Mouse (Mus musculus): ENCODE data around the gene Col17a1. TPM values are rescaled to one million over a fixed set of nuclear protein-coding genes. Genes with fewer than 3 reads are reported as not detected.

The Col17a1 gene
- polyA plus RNA-seq, 1 experiment from 2014 or later = 0.20 TPM

DNA sequence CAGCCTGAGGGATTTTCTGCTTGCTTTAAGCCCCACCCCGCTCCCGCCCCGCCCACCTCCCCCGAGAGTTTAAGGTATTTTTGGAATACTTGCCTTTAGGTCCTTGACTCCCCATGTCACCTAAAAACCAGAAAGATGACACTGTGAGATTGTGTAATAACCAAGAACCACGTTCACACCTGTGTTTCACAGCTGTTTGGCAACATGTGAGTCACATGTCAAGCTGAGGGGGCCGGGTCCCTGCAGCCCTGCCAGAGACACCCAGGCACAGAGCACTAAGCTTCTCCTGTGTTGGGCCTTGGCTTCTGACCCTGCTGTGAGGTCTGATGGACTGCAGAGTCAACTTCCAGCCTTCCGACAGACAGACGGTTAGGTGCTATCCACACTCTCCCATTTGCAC is 24.3 kb downstream of the Col17a1 start:
- no peak overlapping the region for H3K4me3 ChIP-seq (replicated peaks)
- H3K9ac ChIP-seq = no peak overlapping the region
- WGBS (ENCODE audit: insufficient replicate concordance) = 54% methylated on average over 8 of the region's 8 CpGs
- no peak overlapping the region for H3K27ac ChIP-seq (replicated peaks)
- H3K36me3 ChIP-seq (replicated peaks) = no peaks in the 10 kb centered on the region
- no peaks in the 10 kb centered on the region for H3K9me3 ChIP-seq (replicated peaks)
- ATAC-seq (ENCODE audit: insufficient read depth) = no peak
- no peaks in the 10 kb centered on the region for H3K27me3 ChIP-seq
- H3K4me2 ChIP-seq = no peak overlapping the region
- H3K4me1 ChIP-seq (replicated peaks) = no peaks in the 10 kb centered on the region

DNA sequence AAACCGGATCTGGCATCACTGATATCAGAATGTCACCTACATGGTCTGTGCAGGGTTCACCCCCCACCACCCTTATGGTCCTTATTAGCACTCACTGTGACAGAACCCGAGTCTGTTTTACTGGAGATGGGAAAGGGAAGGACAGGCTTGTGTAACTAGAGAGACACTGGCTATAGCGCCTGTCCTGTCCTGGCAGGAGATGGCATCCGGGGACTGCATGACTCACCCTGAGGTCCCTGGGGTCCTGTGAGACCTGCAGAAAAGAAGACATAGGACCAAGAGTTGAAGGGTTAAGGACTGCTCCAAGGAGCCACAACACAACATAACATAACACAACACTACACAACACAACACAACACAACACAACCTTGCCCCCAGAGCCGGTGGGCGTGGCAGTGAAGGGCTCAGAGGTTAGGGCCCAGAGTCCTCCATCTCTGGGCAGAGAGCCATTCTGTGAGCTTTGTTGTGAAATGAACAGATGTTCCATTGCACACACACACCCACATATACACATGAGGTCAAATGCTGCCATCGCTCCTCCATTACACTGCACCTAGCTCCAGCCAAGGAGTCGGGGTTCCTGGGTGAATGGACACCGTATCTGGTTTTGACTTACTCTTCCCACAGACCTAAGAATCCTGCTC is 32.0 kb downstream of the Col17a1 start:
- WGBS (ENCODE audit: insufficient replicate concordance) = 72% methylated on average over 9 of the region's 9 CpGs
- H3K4me3 ChIP-seq (replicated peaks) = no peak overlapping the region
- H3K9ac ChIP-seq = no peak overlapping the region
- no peak for ATAC-seq (ENCODE audit: insufficient read depth)
- H3K27ac ChIP-seq (replicated peaks) = no peak overlapping the region
- H3K9me3 ChIP-seq (replicated peaks) = no peaks in the 10 kb centered on the region
- no peaks in the 10 kb centered on the region for H3K36me3 ChIP-seq (replicated peaks)
- no peaks in the 10 kb centered on the region for H3K4me1 ChIP-seq (replicated peaks)
- H3K4me2 ChIP-seq = no peak overlapping the region
- H3K27me3 ChIP-seq = no peaks in the 10 kb centered on the region

DNA sequence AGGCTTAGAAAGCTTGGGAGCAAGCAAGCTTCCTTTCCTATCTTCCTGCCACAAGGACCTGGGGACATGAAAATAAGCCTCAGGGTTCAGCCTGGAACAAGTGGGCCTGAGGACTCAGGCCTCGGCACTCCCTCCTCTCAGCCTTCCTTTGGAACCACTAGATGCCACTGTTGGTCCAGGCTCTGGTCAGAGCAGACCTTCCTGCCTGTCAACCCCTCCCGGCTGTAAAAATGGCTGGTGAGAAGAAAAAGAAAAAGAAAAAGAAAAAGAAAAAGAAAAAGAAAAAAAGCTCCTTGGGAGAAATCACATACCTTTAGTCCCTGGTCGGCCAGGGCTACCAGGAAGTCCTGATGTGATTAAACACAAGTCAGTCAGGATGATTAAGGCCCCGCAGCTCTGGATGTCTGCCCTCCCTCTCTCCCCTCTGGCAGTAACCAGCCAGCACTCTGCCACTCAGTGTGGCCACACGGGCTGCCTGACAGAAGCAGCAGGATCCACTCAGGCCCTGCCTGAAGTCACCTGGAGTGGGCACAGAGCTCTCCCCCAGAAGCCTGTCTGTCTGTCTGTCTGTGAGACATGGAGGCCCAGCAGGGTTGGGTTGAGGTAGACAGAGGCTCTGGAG is 32.9 kb downstream of the Col17a1 start:
- no peak for ATAC-seq (ENCODE audit: insufficient read depth)
- WGBS (ENCODE audit: insufficient replicate concordance) = 25% methylated on average over 5 of the region's 5 CpGs
- Histone ChIP-seq H3K27ac (replicated peaks) (no peak overlapping the region), H3K4me1 (replicated peaks) (no peaks in the 10 kb centered on the region), H3K36me3 (replicated peaks) (no peaks in the 10 kb centered on the region), H3K27me3 (no peaks in the 10 kb centered on the region), H3K9me3 (replicated peaks) (no peaks in the 10 kb centered on the region), H3K9ac (no peak overlapping the region), H3K4me2 (no peak overlapping the region), H3K4me3 (replicated peaks) (no peak overlapping the region)

DNA sequence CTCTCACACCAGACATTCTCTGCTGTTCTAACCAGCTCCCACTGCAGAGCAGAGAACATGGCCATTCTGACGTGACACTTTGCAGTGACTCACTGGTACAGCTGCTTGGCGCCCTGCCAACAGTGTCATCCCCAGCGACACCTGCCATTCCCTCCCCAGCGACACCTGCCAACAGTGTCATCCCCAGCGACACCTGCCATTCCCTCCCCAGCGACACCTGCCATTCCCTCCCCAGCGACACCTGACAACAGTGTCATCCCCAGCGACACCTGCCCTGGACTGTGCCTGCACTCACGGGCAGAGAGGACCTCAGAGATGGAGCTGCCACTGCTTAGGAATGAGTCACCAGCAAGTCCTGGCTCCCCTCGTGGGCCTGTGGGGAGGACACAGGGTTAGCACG is 37.0 kb downstream of the Col17a1 start:
- no peak for ATAC-seq (ENCODE audit: insufficient read depth)
- Histone ChIP-seq H3K9me3 (replicated peaks) (no peaks in the 10 kb centered on the region), H3K36me3 (replicated peaks) (no peaks in the 10 kb centered on the region), H3K27me3 (no peaks in the 10 kb centered on the region), H3K27ac (replicated peaks) (no peak overlapping the region), H3K4me3 (replicated peaks) (no peak overlapping the region), H3K4me2 (no peak overlapping the region), H3K4me1 (replicated peaks) (no peaks in the 10 kb centered on the region), H3K9ac (no peak overlapping the region)
- 59% methylated on average over 11 of the region's 11 CpGs for WGBS (ENCODE audit: insufficient replicate concordance)

DNA sequence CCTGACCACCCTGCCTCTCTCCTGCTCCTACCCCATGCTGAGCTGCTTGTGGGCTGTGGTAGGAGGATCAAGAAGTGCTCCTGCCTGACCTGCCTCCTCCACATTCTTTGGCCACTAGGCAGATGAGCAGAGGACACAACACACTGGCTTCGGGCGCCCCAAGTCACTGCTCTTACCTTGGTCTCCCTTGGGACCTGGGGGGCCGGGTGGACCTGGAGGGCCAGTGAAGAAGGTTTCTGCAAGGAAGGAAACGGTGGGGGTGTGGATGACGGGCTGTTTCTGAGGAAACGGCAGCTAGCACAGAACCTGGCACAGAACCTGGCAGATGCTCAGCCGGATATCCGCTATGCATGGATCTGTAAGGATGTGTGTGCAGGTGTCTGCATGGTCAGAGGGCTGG is 38.7 kb downstream of the Col17a1 start:
- WGBS (ENCODE audit: insufficient replicate concordance) = 73% methylated on average over 8 of the region's 8 CpGs
- no peak overlapping the region for H3K4me2 ChIP-seq
- H3K4me1 ChIP-seq (replicated peaks) = no peaks in the 10 kb centered on the region
- no peak overlapping the region for H3K4me3 ChIP-seq (replicated peaks)
- H3K27me3 ChIP-seq = no peaks in the 10 kb centered on the region
- no peaks in the 10 kb centered on the region for H3K9me3 ChIP-seq (replicated peaks)
- no peak overlapping the region for H3K27ac ChIP-seq (replicated peaks)
- no peaks in the 10 kb centered on the region for H3K36me3 ChIP-seq (replicated peaks)
- no peak overlapping the region for H3K9ac ChIP-seq
- no peak for ATAC-seq (ENCODE audit: insufficient read depth)

DNA sequence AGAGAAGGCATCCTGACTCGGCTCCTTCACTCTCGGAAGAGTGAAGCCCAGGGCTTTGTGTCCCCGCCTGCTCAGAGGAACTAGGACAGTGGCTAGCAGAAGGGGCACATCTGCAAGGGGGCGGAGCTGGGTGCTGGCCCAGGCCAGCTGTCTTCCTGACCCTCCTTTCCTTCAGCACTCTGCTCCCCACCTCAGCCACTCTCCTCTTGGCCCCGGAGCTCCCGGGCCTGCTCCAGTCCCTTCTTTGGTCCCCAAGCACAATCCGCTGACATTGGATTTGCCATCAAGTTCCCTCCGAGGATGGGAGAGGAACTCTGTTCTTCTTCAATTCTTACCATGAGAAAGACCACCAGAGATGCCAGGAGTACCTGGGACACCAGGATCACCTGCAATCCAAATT is 39.6 kb downstream of the Col17a1 start:
- WGBS (ENCODE audit: insufficient replicate concordance) = 54% methylated on average over 8 of the region's 8 CpGs
- Histone ChIP-seq H3K9ac (no peak overlapping the region), H3K4me3 (replicated peaks) (no peak overlapping the region), H3K27ac (replicated peaks) (no peak overlapping the region), H3K4me1 (replicated peaks) (no peaks in the 10 kb centered on the region), H3K27me3 (no peaks in the 10 kb centered on the region), H3K36me3 (replicated peaks) (peaks cover 6% of the 10 kb centered on the region; the same call in 1 of the 2 replicates), H3K4me2 (no peak overlapping the region), H3K9me3 (replicated peaks) (no peaks in the 10 kb centered on the region)
- ATAC-seq (ENCODE audit: insufficient read depth) = no peak

DNA sequence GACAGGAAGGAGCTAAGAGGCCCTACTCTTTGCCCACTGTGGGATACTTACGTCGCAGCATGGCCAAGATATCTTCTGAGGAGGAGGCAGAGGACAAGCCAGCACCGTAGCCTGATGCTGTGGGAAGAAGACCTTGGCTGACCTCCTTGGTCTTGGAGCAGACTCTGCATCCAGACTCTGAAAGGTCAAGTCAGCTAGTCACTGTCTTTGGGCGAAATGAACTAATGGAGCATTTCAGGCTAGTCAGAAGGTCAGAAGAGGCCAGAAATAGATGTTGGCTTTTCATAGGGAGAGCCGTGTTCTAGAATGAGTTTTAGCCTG is 40.8 kb downstream of the Col17a1 start:
- 67% methylated on average over 5 of the region's 5 CpGs for WGBS (ENCODE audit: insufficient replicate concordance)
- ATAC-seq (ENCODE audit: insufficient read depth) = no peak

DNA sequence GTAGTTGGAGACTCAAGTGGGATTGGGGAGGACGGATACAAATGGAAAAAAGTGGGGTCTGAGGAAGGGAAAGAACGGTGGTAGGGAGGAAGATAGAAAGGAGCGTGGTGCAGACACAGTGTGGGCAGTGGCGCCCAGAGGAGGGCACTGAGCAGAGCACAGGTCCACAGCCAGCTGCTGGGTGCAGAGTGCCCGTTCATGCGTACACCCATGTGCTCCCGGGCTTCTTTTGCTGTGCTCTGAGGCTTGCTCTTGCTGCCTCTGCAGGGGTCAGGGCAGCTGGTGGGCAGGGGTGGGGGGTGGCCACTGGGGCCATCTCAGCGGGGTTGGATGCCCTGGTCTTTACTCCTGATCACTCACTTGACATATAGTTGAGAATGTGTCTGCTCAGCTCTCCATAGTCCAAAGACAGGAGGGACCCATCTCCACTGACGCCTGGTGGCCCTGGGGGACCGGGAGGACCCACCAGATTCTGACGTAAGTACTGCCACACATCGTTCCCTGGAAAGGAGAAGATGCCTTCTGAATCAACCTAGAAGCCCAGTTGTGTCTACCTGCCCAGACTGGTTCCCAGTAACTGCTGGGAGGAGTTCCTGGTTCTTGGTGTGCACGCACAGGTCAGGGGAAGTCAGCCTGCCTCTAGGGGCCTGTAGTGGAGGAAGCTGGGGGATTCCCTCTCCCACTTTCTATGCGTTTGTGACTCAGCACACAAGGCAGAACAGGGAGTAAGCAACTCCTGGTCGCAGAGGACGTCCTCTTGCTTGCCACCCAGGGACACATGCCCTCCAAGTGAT is 41.3 kb downstream of the Col17a1 start:
- ATAC-seq (ENCODE audit: insufficient read depth) = no peak
- H3K9me3 ChIP-seq (replicated peaks) = no peaks in the 10 kb centered on the region
- H3K27ac ChIP-seq (replicated peaks) = no peak overlapping the region
- H3K27me3 ChIP-seq = no peaks in the 10 kb centered on the region
- WGBS (ENCODE audit: insufficient replicate concordance) = 62% methylated on average over 16 of the region's 16 CpGs
- no peak overlapping the region for H3K4me2 ChIP-seq
- H3K4me1 ChIP-seq (replicated peaks) = 0 out of 2 replicates have a peak, but pooled peaks cover 3% of the 10 kb centered on the region
- H3K36me3 ChIP-seq (replicated peaks) = peaks cover 17% of the 10 kb centered on the region
- no peak overlapping the region for H3K9ac ChIP-seq
- H3K4me3 ChIP-seq (replicated peaks) = no peak overlapping the region

More for the DNA sequence above, 40.8 kb downstream of the Col17a1 start:
- H3K27ac ChIP-seq (replicated peaks) = no peak overlapping the region
- H3K4me3 ChIP-seq (replicated peaks) = no peak overlapping the region
- H3K27me3 ChIP-seq = no peaks in the 10 kb centered on the region
- H3K4me1 ChIP-seq (replicated peaks) = 0 out of 2 replicates have a peak, but pooled peaks cover 3% of the 10 kb centered on the region
- no peak overlapping the region for H3K4me2 ChIP-seq
- H3K9me3 ChIP-seq (replicated peaks) = no peaks in the 10 kb centered on the region
- peaks cover 15% of the 10 kb centered on the region for H3K36me3 ChIP-seq (replicated peaks)
- H3K9ac ChIP-seq = no peak overlapping the region

DNA sequence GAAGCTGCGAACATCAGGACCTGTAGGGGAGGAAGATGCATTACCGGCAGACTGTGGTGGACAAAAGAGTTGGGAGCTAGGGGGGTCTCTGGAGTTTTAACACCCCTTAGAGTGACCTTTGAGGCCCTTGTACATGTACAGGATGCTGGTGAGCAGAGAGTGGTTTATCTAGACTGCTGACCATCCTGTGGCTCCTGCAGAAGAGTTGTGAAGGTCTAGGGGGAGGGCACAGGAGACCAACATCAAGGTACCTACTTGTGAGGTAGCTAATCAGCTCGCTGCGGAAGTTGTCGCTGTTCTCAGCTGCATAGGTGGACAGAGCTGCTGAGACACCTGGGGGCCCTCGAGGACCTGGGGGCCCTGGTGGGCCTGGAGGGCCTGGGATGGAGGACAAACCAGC is 42.8 kb downstream of the Col17a1 start:
- H3K27ac ChIP-seq (replicated peaks) = no peak overlapping the region
- H3K36me3 ChIP-seq (replicated peaks) = peaks cover 28% of the 10 kb centered on the region
- ATAC-seq (ENCODE audit: insufficient read depth) = no peak
- no peak overlapping the region for H3K4me3 ChIP-seq (replicated peaks)
- H3K9me3 ChIP-seq (replicated peaks) = no peaks in the 10 kb centered on the region
- no peaks in the 10 kb centered on the region for H3K27me3 ChIP-seq
- 0 out of 2 replicates have a peak, but pooled peaks cover 3% of the 10 kb centered on the region for H3K4me1 ChIP-seq (replicated peaks)
- WGBS (ENCODE audit: insufficient replicate concordance) = 88% methylated on average over 6 of the region's 6 CpGs
- H3K4me2 ChIP-seq = no peak overlapping the region
- H3K9ac ChIP-seq = no peak overlapping the region

DNA sequence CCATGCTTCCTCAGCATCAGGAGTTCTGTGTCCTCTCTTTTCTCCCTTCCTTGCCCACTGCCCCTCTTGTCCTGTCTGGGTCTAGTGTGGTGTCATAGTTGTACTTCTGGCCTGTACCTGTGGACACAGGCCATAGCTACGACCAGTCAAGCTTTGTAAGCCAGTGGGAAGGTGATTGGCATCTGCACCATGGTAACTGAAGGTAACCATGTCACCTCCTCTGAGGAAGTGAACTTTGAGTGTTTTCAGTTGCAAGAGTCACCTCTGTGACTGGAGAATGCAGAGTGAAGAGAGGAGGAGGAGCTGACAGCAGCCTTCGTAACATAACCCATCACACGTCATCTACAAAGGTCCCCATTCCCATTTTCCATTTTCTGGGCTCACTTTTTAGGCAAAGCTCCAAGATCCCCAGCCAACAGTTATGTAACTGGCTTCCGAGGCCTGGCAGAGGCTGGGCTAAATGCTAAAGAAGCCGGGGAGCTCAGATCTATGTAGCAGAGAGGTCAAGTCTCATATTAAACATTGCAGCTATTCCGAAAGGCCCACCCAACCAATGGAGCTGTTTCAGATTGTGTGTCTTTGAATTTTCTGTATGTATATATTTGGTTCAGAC is 45.3 kb downstream of the Col17a1 start:
- Histone ChIP-seq H3K9me3 (replicated peaks) (no peaks in the 10 kb centered on the region), H3K4me1 (replicated peaks) (0 out of 2 replicates have a peak, but pooled peaks cover 3% of the 10 kb centered on the region), H3K36me3 (replicated peaks) (peaks cover 45% of the 10 kb centered on the region), H3K4me2 (no peak overlapping the region), H3K4me3 (replicated peaks) (no peak overlapping the region), H3K27me3 (no peaks in the 10 kb centered on the region), H3K9ac (no peak overlapping the region), H3K27ac (replicated peaks) (no peak overlapping the region)
- WGBS (ENCODE audit: insufficient replicate concordance) = 77% methylated on average over 6 of the region's 6 CpGs
- no peak for ATAC-seq (ENCODE audit: insufficient read depth)

DNA sequence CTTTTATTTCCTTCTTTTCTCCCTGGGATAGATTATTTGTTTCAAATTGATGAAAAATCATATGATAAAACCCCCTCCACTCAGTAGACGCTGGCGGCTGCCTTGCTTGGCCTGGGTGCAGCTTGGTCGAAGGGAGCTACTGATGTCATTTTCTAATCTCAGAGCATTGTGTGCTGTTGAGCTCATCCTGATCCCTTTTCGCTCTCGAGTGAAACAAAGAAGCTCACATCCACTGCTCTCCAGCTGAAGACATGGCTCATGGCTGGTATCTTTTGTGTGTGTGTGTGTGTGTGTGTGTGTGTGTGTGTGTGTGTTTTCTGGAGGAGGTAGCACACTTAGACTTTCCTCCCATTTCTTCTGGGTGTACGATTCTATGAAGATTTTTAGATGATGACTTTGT is 46.3 kb downstream of the Col17a1 start:
- ATAC-seq (ENCODE audit: insufficient read depth) = no peak
- Histone ChIP-seq H3K4me1 (replicated peaks) (0 out of 2 replicates have a peak, but pooled peaks cover 3% of the 10 kb centered on the region), H3K4me2 (no peak overlapping the region), H3K4me3 (replicated peaks) (no peak overlapping the region), H3K27ac (replicated peaks) (no peak overlapping the region), H3K27me3 (no peaks in the 10 kb centered on the region), H3K36me3 (replicated peaks) (peaks cover 55% of the 10 kb centered on the region), H3K9ac (no peak overlapping the region), H3K9me3 (replicated peaks) (no peaks in the 10 kb centered on the region)
- WGBS (ENCODE audit: insufficient replicate concordance) = 76% methylated on average over 6 of the region's 6 CpGs
